Mouse (Mus musculus) liver, adult 2 months (tissue): ENCODE measurements around the gene Slc25a30.

Experiments
- CTCF ChIP-seq: fragments of 200-500 bp; IDR thresholded peaks from 2 replicates; pipeline ENCODE4 v1.5.1; 2011; ENCODE audit warnings: low read depth, low read length, control low read depth
- POLR2A ChIP-seq: fragments of 200-500 bp; IDR thresholded peaks from 2 replicates; pipeline ENCODE4 v1.6.1; 2011; ENCODE audit warnings: low read length, control low read depth; ENCODE audit not compliant: insufficient read depth; ENCODE audit errors: extremely low read depth

GRCm38 (mm10) chr14:75818528-75818927 lies 31.7 kb upstream of the Slc25a30 start:
- TF ChIP-seq POLR2A (no peak), CTCF (no peak)
